Mouse (Mus musculus): ENCODE measurements around the gene Mtif3. TPM values are rescaled to one million over a fixed set of nuclear protein-coding genes. Genes with fewer than 3 reads are reported as not detected.
A peak's percentile ranks its signal among the peaks of the same experiment; 100 is the strongest.

Mtif3 gene
- total RNA-seq, 1 experiment: 17.9 TPM

DNA sequence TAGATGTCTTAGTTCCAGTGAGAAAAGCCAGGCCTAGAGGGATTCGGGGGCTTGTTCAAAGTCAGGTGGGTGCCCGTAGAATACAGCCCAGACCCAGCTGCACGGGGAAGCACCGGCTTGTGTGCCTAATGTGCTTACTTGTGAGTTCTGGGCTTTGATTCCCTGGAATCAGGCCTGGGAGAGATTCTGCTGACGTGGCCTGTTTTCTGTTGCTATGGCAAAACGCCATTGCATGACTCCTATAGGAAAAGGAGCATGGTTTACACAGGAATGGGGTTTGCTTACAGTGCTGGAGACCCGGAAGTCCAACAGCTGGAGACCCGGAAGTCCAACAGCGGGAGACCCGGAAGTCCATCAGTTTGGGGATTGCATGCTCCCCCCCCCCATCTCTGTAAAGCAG lies 24.0 kb upstream of the Mtif3 start:
- in situ Hi-C loops (cut with MboI; ENCODE audit: low sequenced_read_pairs in 2 of 2, unreplicated experiment in 2 of 2): no loop called here
- Histone ChIP-seq H3K9ac (ENCODE audit: insufficient read depth, low read depth, low read length, poor library complexity, severe bottlenecking) (no peak overlapping the region), H3K36me3 (ENCODE audit: control insufficient read depth, insufficient read depth, low read length, poor library complexity, severe bottlenecking) (no peaks in the 10 kb centered on the region), H3K27ac (ENCODE audit: insufficient read depth, low read depth, low read length, poor library complexity, severe bottlenecking) (no peak overlapping the region), H3K4me3 (ENCODE audit: insufficient read depth in 1 of 2, low read depth in 1 of 2, low read length in 2 of 2, poor library complexity in 1 of 2, severe bottlenecking in 1 of 2) (no peak overlapping the region), H3K9me3 (ENCODE audit: control insufficient read depth, insufficient read depth, low read depth, low read length) (no peaks in the 10 kb centered on the region), H3K4me1 (ENCODE audit: control insufficient read depth in 2 of 2, insufficient read depth in 2 of 2, low read length in 2 of 2, poor library complexity in 1 of 2) (no peaks in the 10 kb centered on the region; a peak in 1 of 4 replicates)
- DNase-seq (ENCODE audit: low read depth, low spot score): no peak
- TF ChIP-seq ZC3H11A (IDR thresholded peaks at IDR 0.05; ENCODE audit: borderline replicate concordance, low read depth, low read length) (no peak), MAFK (IDR thresholded peaks at IDR 0.05; ENCODE audit: insufficient read depth, low read depth, low read length) (peak; percentile 81), ZNF384 (IDR thresholded peaks at IDR 0.05; ENCODE audit: low read depth, low read length) (no peak), CHD2 (IDR thresholded peaks at IDR 0.05; ENCODE audit: low read depth, low read length) (no peak), HCFC1 (IDR thresholded peaks at IDR 0.05; ENCODE audit: borderline replicate concordance, insufficient read depth, low read length) (no peak)

DNA sequence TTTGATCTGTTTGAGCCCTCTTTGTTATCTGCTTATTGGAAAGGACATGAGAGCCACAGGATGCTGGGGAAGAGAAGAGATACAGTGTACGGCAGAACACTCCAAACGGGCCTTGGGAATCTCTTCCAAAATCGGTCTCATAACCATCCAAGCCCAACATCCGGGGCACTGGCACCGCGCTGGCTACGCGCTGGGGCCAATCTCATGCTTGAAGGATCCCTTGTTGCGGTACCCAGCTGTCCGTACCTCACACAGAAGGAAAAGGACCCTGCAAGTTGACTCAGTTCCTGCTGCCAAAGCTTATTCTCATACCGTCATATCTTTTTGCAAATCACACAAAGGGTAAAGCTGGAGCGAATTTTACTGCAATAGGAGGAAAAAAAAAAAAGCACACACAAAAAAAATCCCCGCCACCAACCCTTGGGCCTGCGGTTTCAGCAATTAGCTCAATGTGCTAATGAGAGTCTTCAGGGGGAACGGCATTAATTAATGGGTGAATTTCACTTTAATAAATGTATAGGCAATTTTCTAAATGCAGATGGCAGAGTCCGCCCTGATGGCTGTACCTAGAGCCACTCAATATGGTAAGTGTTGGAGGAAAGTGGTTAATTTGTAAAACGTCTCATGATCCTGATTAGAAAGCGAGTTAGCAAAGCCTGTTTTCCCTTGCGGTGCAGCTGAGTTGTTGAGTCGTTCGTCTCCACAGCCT lies 22.3 kb upstream of the Mtif3 start:
- H3K9me3 ChIP-seq (ENCODE audit: control insufficient read depth, insufficient read depth, low read depth, low read length): no peaks in the 10 kb centered on the region
- in situ Hi-C loops (cut with MboI; ENCODE audit: low sequenced_read_pairs in 2 of 2, unreplicated experiment in 2 of 2): no loop called here
- H3K9ac ChIP-seq (ENCODE audit: insufficient read depth, low read depth, low read length, poor library complexity, severe bottlenecking): no peak overlapping the region
- no peak for DNase-seq (ENCODE audit: low read depth, low spot score)
- H3K36me3 ChIP-seq (ENCODE audit: control insufficient read depth, insufficient read depth, low read length, poor library complexity, severe bottlenecking): no peaks in the 10 kb centered on the region
- H3K4me1 ChIP-seq (ENCODE audit: control insufficient read depth in 2 of 2, insufficient read depth in 2 of 2, low read length in 2 of 2, poor library complexity in 1 of 2): peaks cover 0 to 2% of the 10 kb centered on the region in 2 experiments; a peak in 1 of 4 replicates
- H3K4me3 ChIP-seq (ENCODE audit: insufficient read depth in 1 of 2, low read depth in 1 of 2, low read length in 2 of 2, poor library complexity in 1 of 2, severe bottlenecking in 1 of 2): 0 out of 4 replicates have a peak overlapping the region, but pooled peaks of 1 of the 2 experiments have one; percentile 5
- no peak for TF ChIP-seq ZNF384 (IDR thresholded peaks at IDR 0.05; ENCODE audit: low read depth, low read length)
- no peak for TF ChIP-seq HCFC1 (IDR thresholded peaks at IDR 0.05; ENCODE audit: borderline replicate concordance, insufficient read depth, low read length)
- TF ChIP-seq MAFK (IDR thresholded peaks at IDR 0.05; ENCODE audit: insufficient read depth, low read depth, low read length): no peak
- no peak for TF ChIP-seq CHD2 (IDR thresholded peaks at IDR 0.05; ENCODE audit: low read depth, low read length)
- TF ChIP-seq ZC3H11A (IDR thresholded peaks at IDR 0.05; ENCODE audit: borderline replicate concordance, low read depth, low read length): no peak
- no peak overlapping the region for H3K27ac ChIP-seq (ENCODE audit: insufficient read depth, low read depth, low read length, poor library complexity, severe bottlenecking)

- peak; percentile 70 for DNase-seq (ENCODE audit: low read depth, low spot score)
- no peak overlapping the region for H3K9ac ChIP-seq (ENCODE audit: insufficient read depth, low read depth, low read length, poor library complexity, severe bottlenecking)
- no peak overlapping the region for H3K27ac ChIP-seq (ENCODE audit: insufficient read depth, low read depth, low read length, poor library complexity, severe bottlenecking)
- TF ChIP-seq ZC3H11A (IDR thresholded peaks at IDR 0.05; ENCODE audit: borderline replicate concordance, low read depth, low read length): peak; percentile 48; the same call in 1 of the 2 replicates
- TF ChIP-seq CHD2 (IDR thresholded peaks at IDR 0.05; ENCODE audit: low read depth, low read length): no peak
- H3K9me3 ChIP-seq (ENCODE audit: control insufficient read depth, insufficient read depth, low read depth, low read length): no peaks in the 10 kb centered on the region
- no peaks in the 10 kb centered on the region for H3K36me3 ChIP-seq (ENCODE audit: control insufficient read depth, insufficient read depth, low read length, poor library complexity, severe bottlenecking)
- no peak overlapping the region for H3K4me3 ChIP-seq (ENCODE audit: insufficient read depth in 1 of 2, low read depth in 1 of 2, low read length in 2 of 2, poor library complexity in 1 of 2, severe bottlenecking in 1 of 2)
- peaks cover 0 to 2% of the 10 kb centered on the region in 2 experiments; a peak in 1 of 4 replicates for H3K4me1 ChIP-seq (ENCODE audit: control insufficient read depth in 2 of 2, insufficient read depth in 2 of 2, low read length in 2 of 2, poor library complexity in 1 of 2)
- in situ Hi-C loops (cut with MboI; ENCODE audit: low sequenced_read_pairs in 2 of 2, unreplicated experiment in 2 of 2): no loop called here
These were observed 19.6 kb upstream of the Mtif3 start for GRCm38 (mm10) chr5:146983216-146983615.

GRCm38 (mm10) chr5:146981376-146981775 lies 17.8 kb upstream of the Mtif3 start:
- Histone ChIP-seq H3K27ac (ENCODE audit: insufficient read depth, low read depth, low read length, poor library complexity, severe bottlenecking) (no peak overlapping the region), H3K9ac (ENCODE audit: insufficient read depth, low read depth, low read length, poor library complexity, severe bottlenecking) (no peak overlapping the region), H3K4me3 (ENCODE audit: insufficient read depth in 1 of 2, low read depth in 1 of 2, low read length in 2 of 2, poor library complexity in 1 of 2, severe bottlenecking in 1 of 2) (no peak overlapping the region), H3K4me1 (ENCODE audit: control insufficient read depth in 2 of 2, insufficient read depth in 2 of 2, low read length in 2 of 2, poor library complexity in 1 of 2) (peaks cover 0 to 2% of the 10 kb centered on the region in 2 experiments; a peak in 1 of 4 replicates), H3K36me3 (ENCODE audit: control insufficient read depth, insufficient read depth, low read length, poor library complexity, severe bottlenecking) (no peaks in the 10 kb centered on the region), H3K9me3 (ENCODE audit: control insufficient read depth, insufficient read depth, low read depth, low read length) (no peaks in the 10 kb centered on the region)
- DNase-seq (ENCODE audit: low read depth, low spot score): no peak
- in situ Hi-C loops (cut with MboI; ENCODE audit: low sequenced_read_pairs in 2 of 2, unreplicated experiment in 2 of 2): no loop called here
- TF ChIP-seq ZC3H11A (IDR thresholded peaks at IDR 0.05; ENCODE audit: borderline replicate concordance, low read depth, low read length) (no peak), ZNF384 (IDR thresholded peaks at IDR 0.05; ENCODE audit: low read depth, low read length) (no peak), HCFC1 (IDR thresholded peaks at IDR 0.05; ENCODE audit: borderline replicate concordance, insufficient read depth, low read length) (no peak), CHD2 (IDR thresholded peaks at IDR 0.05; ENCODE audit: low read depth, low read length) (no peak), MAFK (IDR thresholded peaks at IDR 0.05; ENCODE audit: insufficient read depth, low read depth, low read length) (no peak)

Measured in ES-E14 (cell line).